Mouse (Mus musculus) kidney, embryonic 16.5 days (tissue): Measurements from ENCODE around the gene Arid2. TPM values are rescaled to one million over a fixed set of nuclear protein-coding genes. Genes with fewer than 3 reads are reported as not detected.

Experiments
- ATAC-seq: fragments of 200-750 bp; cut with Nextera tagmentation; 2 replicates; pipeline ENCODE4 v1.8.0; 2017; ENCODE audit warnings: moderate TSS enrichment; ENCODE audit not compliant: low FRiP score, low TSS enrichment
- H3K27ac ChIP-seq: fragments of 300-500 bp; sonication (generic); 2 replicates; pipeline ENCODE4 v1.5.1; 2014; ENCODE audit warnings: low read length
- H3K27me3 ChIP-seq: fragments of 300-500 bp; sonication (generic); 2 replicates; pipeline ENCODE4 v1.6.1; 2014; ENCODE audit warnings: low read length, control low read depth, mixed read lengths; ENCODE audit not compliant: insufficient read depth
- H3K36me3 ChIP-seq: fragments of 300-500 bp; sonication (generic); 2 replicates; pipeline ENCODE4 v1.6.1; 2014; ENCODE audit warnings: low read length, control low read depth, mixed read lengths; ENCODE audit not compliant: insufficient read depth
- H3K4me1 ChIP-seq: fragments of 300-500 bp; sonication (generic); 2 replicates; pipeline ENCODE4 v1.6.1; 2014; ENCODE audit warnings: low read length, control low read depth, mixed read lengths; ENCODE audit not compliant: insufficient read depth
- H3K4me2 ChIP-seq: fragments of 300-500 bp; sonication (generic); replicated peaks from 2 replicates; pipeline ENCODE4 v1.6.1; 2014; ENCODE audit warnings: low read depth, low read length
- H3K4me3 ChIP-seq: fragments of 300-500 bp; sonication (generic); 2 replicates; pipeline ENCODE4 v1.5.1; 2014; ENCODE audit warnings: mild to moderate bottlenecking, low read length
- H3K9ac ChIP-seq: fragments of 300-500 bp; sonication (generic); replicated peaks from 2 replicates; pipeline ENCODE4 v1.6.1; 2014; ENCODE audit warnings: low read length
- H3K9me3 ChIP-seq: fragments of 300-500 bp; sonication (generic); 2 replicates; pipeline ENCODE4 v1.6.1; 2016; ENCODE audit warnings: low read length, control low read depth
- WGBS: fragments of 180-500 bp; shearing (Covaris S2); extraction: QIAGEN DNeasy Blood & Tissue Kit; methylation state at CpG from one replicate; pipeline ENCODE4 v1.1.7; 2014; 5-methylcytosine and 5-hydroxymethylcytosine counted together
- polyA plus RNA-seq: library from polyadenylated mRNA; unstranded; fragments of >200 nt; fragmentation: Nextera tagmentation; extraction: Ambion mirVana; gene quantifications from 2 replicates; pipeline ENCODE4 v1.2.1, GENCODE M21; 2015

Gene Arid2
- polyA plus RNA-seq, 1 experiment from 2014 or later, result 24.0 TPM

GRCm38 (mm10) chr15:96284711-96285322, 2.5 kb upstream of the Arid2 start:
- under 1% methylated on average over 59 of the region's 67 CpGs for WGBS
- Histone ChIP-seq H3K4me3 (peak overlapping the region; percentile 95), H3K4me2 (peak overlapping the region; percentile 70), H3K9ac (peak overlapping the region; percentile 100), H3K27me3 (no peaks in the 10 kb centered on the region), H3K27ac (peak overlapping the region; percentile 100), H3K9me3 (peaks cover 7% of the 10 kb centered on the region; the same call in 1 of the 2 replicates), H3K36me3 (peaks cover 12% of the 10 kb centered on the region), H3K4me1 (peaks cover 32% of the 10 kb centered on the region)
- ATAC-seq, result peak; percentile 32

DNA sequence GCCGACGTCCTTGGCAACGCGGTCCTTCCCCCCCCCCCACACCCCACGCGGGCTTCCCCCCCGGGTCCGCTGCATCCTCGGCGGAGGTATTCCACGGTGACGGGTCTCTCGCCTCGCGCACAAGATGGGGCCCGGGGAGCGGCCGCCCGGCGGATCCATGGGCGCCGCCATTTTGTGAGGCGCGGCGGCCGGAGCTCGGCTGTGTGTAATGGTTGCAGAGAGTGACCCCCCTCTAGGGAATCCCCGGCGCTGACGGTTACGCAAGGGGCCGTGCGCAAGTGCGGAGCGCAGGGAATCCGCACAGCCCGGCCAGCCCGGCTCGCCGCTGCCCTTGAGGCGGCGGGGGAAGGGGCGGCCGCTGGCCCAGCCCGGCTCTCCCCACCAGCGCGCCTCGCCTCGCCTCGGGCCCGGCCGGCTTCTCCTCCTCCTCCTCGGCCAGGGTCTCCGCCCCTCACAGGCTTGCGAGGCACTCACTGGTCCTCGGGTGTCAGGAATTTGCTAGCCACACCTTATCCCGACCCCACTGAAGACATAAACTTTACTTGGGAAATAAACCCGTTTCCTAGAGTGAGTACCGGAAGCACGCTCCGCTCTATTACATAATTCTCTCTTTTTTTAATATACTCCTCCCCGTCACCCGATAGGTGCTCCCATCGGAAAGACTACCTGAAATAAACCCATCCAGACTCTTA, 1.8 kb upstream of the Arid2 start:
- peak overlapping the region; percentile 95 for H3K4me3 ChIP-seq
- H3K4me2 ChIP-seq, result peak overlapping the region; percentile 70
- peaks cover 35% of the 10 kb centered on the region for H3K4me1 ChIP-seq
- peak overlapping the region; percentile 100 for H3K27ac ChIP-seq
- peak; percentile 86 for ATAC-seq
- WGBS, result 0% methylated on average over 60 of the region's 64 CpGs
- H3K9me3 ChIP-seq, result 0 out of 2 replicates have a peak, but pooled peaks cover 3% of the 10 kb centered on the region
- peaks cover 5% of the 10 kb centered on the region; the same call in 1 of the 2 replicates for H3K36me3 ChIP-seq
- H3K9ac ChIP-seq, result peak overlapping the region; percentile 100
- H3K27me3 ChIP-seq, result no peaks in the 10 kb centered on the region

- Histone ChIP-seq H3K9me3 (no peaks in the 10 kb centered on the region), H3K27ac (peak overlapping the region; percentile 100), H3K9ac (peak overlapping the region; percentile 100), H3K27me3 (no peaks in the 10 kb centered on the region), H3K36me3 (no peaks in the 10 kb centered on the region), H3K4me2 (peak overlapping the region; percentile 70), H3K4me1 (peaks cover 34% of the 10 kb centered on the region), H3K4me3 (peak overlapping the region; percentile 95)
- under 1% methylated on average over 65 of the region's 72 CpGs for WGBS
- ATAC-seq, result peak; percentile 78
Measured at GRCm38 (mm10) chr15:96286015-96286934, 1.0 kb upstream of the Arid2 start.

- H3K36me3 ChIP-seq, result no peaks in the 10 kb centered on the region
- H3K4me2 ChIP-seq, result peak overlapping the region; percentile 70
- H3K9me3 ChIP-seq, result no peaks in the 10 kb centered on the region
- H3K27ac ChIP-seq, result peak overlapping the region; percentile 100
- H3K4me1 ChIP-seq, result peaks cover 31% of the 10 kb centered on the region
- peak overlapping the region; percentile 95 for H3K4me3 ChIP-seq
- 0% methylated on average over 3 of the region's 63 CpGs for WGBS
- no peaks in the 10 kb centered on the region for H3K27me3 ChIP-seq
- peak; percentile 25 for ATAC-seq
- H3K9ac ChIP-seq, result peak overlapping the region; percentile 100
Measured at GRCm38 (mm10) chr15:96286935-96287292, 404 bp upstream of the Arid2 start.

DNA sequence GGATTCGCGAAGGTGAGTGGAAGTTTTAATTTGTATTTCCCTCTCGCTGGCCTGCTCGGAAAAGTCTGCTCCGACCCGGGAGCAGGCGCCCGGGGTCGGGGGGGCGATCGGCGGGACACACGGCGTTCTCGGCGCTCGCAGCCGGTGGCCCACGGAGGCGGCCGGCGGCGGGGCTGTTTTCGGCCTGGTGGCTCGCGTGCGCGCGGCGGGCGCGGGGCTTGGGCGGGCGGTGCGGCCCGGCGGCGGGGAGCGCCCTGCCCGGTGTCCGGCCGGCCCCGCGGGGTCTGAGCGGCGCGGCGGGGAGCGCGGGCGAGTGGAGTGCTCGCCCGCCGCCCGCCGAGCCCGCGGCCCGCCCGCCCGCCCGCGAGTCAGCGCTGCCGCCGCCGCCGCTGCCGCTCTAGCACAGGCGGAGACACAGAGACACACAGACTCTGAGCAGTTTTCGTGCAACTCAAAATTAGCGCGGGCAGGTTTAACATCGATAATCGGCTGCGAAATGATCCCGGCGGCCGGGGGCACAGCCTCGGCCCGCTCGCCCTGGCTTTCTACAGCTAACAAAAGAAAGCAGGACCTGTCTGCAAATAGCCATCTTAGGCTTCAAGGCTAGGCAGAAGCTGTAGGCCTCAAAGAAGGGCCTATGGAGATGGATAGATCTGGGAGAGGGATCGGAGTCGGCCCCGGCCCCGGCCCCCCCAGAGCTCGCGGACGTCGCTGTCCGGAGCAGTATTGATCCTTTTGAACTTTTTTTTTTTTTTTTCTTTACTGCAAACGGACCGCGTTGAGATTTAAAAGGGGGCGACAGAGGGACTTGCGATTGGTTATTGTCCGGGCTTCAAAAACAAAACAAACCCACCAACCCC, 888 bp downstream of the Arid2 start:
- peaks cover 20% of the 10 kb centered on the region for H3K4me1 ChIP-seq
- peak overlapping the region; percentile 100 for H3K9ac ChIP-seq
- H3K4me3 ChIP-seq, result peak overlapping the region; percentile 95
- peak overlapping the region; percentile 100 for H3K27ac ChIP-seq
- no peaks in the 10 kb centered on the region for H3K9me3 ChIP-seq
- ATAC-seq, result no peak
- WGBS, result under 1% methylated on average over 86 of the region's 97 CpGs
- H3K27me3 ChIP-seq, result no peaks in the 10 kb centered on the region
- no peaks in the 10 kb centered on the region for H3K36me3 ChIP-seq
- H3K4me2 ChIP-seq, result peak overlapping the region; percentile 70

DNA sequence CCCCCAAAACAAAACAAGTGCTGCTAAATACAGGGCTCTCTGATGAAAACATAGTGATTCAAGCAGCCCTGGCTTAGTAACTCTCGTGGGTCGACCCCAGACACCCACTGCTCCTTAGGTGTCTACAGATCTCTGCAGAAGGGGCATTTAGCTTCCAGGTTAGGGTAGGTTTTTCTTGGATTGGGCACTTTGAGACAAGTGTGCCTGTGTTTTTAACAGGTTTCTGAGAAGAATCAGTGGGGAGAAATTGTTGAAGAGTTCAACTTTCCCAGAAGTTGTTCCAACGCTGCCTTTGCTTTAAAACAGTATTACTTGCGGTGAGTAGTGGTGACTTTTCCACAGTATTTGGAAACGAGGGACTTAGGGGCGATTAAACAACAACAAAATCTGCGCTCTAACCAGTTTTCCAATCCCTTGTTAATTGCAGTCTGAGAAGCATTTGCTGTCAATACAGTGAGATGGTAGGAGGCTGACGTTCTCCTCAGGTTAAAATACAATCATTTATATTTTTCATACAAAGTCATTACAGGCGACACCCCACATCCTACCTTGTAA, 1.6 kb downstream of the Arid2 start:
- ATAC-seq, result no peak

DNA sequence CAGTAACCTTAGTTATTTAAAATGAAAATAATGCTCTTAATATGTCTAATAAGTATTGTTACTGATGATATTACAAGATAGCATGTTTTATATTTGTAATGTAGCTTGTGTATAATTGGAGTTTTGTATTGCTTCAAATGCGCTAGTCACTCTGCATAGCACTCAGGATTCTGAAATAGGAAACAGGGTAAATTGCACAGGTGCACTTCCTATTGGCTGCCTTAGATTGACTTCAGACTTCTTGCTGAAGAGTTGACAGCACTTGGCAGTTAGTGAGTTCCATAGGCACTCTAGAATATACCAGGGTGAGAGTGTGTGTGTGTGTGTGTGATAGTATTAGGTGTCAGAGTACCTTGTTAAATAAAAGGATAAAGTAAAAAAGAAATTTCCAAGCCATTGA, 2.7 kb downstream of the Arid2 start:
- 58% methylated on average over 1 of the region's 1 CpGs for WGBS
- H3K4me2 ChIP-seq, result peak overlapping the region; percentile 32; the same call in 1 of the 2 replicates

More for the DNA sequence above, 1.6 kb downstream of the Arid2 start:
- Histone ChIP-seq H3K9me3 (no peaks in the 10 kb centered on the region), H3K4me1 (peaks cover 13% of the 10 kb centered on the region; the same call in 1 of the 2 replicates), H3K36me3 (no peaks in the 10 kb centered on the region), H3K27me3 (no peaks in the 10 kb centered on the region), H3K4me2 (peak overlapping the region; percentile 70), H3K9ac (peak overlapping the region; percentile 100), H3K4me3 (peak overlapping the region; percentile 95), H3K27ac (peak overlapping the region; percentile 100)
- 2% methylated on average over 9 of the region's 9 CpGs for WGBS

GRCm38 (mm10) chr15:96293444-96293843, 6.1 kb downstream of the Arid2 start:
- ATAC-seq, result no peak
- no peak overlapping the region for H3K27ac ChIP-seq
- H3K4me1 ChIP-seq, result peaks cover 15% of the 10 kb centered on the region; the same call in 1 of the 2 replicates
- no peaks in the 10 kb centered on the region for H3K27me3 ChIP-seq
- no peak overlapping the region for H3K4me2 ChIP-seq
- 28% methylated on average over 3 of the region's 3 CpGs for WGBS
- no peak overlapping the region for H3K4me3 ChIP-seq
- H3K9me3 ChIP-seq, result no peaks in the 10 kb centered on the region
- H3K36me3 ChIP-seq, result no peaks in the 10 kb centered on the region
- H3K9ac ChIP-seq, result no peak overlapping the region

More for the DNA sequence above, 2.7 kb downstream of the Arid2 start:
- H3K4me1 ChIP-seq, result peaks cover 11% of the 10 kb centered on the region; the same call in 1 of the 2 replicates
- H3K4me3 ChIP-seq, result no peak overlapping the region
- no peak for ATAC-seq
- no peaks in the 10 kb centered on the region for H3K9me3 ChIP-seq
- no peaks in the 10 kb centered on the region for H3K36me3 ChIP-seq
- H3K9ac ChIP-seq, result peak overlapping the region; percentile 36; the same call in 1 of the 2 replicates
- H3K27ac ChIP-seq, result no peak overlapping the region
- no peaks in the 10 kb centered on the region for H3K27me3 ChIP-seq
